Mouse (Mus musculus): ENCODE data around the gene Sema3g.

DNA sequence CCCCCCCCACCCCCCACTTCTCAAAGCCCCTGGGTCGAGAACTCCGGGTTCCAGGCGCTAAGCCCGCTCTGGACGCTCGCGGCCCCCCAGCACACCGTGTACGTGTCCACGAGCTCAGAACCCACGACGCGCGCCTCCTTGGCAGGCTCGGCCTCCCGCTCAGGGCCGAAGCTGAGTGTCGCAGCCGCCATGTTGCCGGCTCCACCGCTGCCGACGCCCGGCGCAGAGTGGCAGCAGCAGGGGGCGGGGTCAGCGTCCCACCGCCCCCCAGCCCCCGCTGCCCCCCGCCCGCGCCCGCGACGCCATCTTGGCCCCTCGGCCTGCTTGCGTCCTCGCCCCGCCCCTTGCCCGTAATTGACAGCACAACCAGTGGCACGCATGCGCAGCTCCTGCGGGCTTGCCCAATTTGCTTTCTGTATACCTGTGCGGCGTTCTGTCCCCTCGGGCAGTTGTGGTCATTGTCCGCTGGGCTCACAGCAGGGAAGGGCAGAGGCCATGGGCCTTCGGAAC, 11.1 kb upstream of the Sema3g start:
- TF ChIP-seq POLR2A (IDR thresholded peaks at IDR 0.05; ENCODE audit: control insufficient read depth in 1 of 2, insufficient read depth in 1 of 2, low read depth in 1 of 2, low read length in 2 of 2, poor library complexity in 1 of 2), result peak; percentile 73 to 86; a peak in 3 of 4 replicates
- no peak for TF ChIP-seq MYC (IDR thresholded peaks at IDR 0.05; ENCODE audit: low read depth, low read length)
- TF ChIP-seq ZMIZ1 (IDR thresholded peaks at IDR 0.05; ENCODE audit: low read depth, low read length), result peak; percentile 71; the same call in 1 of the 2 replicates
- no peak for TF ChIP-seq CTCF (IDR thresholded peaks at IDR 0.05 in 2 of 3, conservative IDR thresholded peaks at IDR 0.05 in 1 of 3; ENCODE audit: control insufficient read depth in 1 of 3, insufficient read depth in 1 of 3, low read depth in 2 of 3, low read length in 3 of 3, poor library complexity in 1 of 3, severe bottlenecking in 1 of 3)
- no peak for TF ChIP-seq USF1 (IDR thresholded peaks at IDR 0.05; ENCODE audit: low read depth, low read length)
- no peak for TF ChIP-seq GATA1 (IDR thresholded peaks at IDR 0.05; ENCODE audit: low read depth, low read length)
